Mouse (Mus musculus) intestine, embryonic 15.5 days (tissue): ENCODE measurements around the gene Dcdc2c. TPM values are rescaled to one million over a fixed set of nuclear protein-coding genes. Genes with fewer than 3 reads are reported as not detected.

ENCODE experiments used
- ATAC-seq: fragments of 200-750 bp; cut with Nextera tagmentation; 2 replicates; pipeline ENCODE4 v1.8.0; 2017; ENCODE audit warnings: moderate TSS enrichment, moderate library complexity
- H3K27ac ChIP-seq: fragments of 300-500 bp; sonication (generic); 2 replicates; pipeline ENCODE4 v1.5.1; 2015; ENCODE audit warnings: mild to moderate bottlenecking, inconsistent platforms
- H3K27me3 ChIP-seq: fragments of 300-500 bp; sonication (generic); replicated peaks from 2 replicates; pipeline ENCODE4 v1.6.1; 2015; ENCODE audit warnings: inconsistent platforms
- H3K36me3 ChIP-seq: fragments of 300-500 bp; sonication (generic); 2 replicates; pipeline ENCODE4 v1.6.1; 2015; ENCODE audit warnings: inconsistent platforms
- H3K4me1 ChIP-seq: fragments of 300-500 bp; sonication (generic); replicated peaks from 2 replicates; pipeline ENCODE4 v1.6.1; 2015; ENCODE audit warnings: inconsistent platforms
- H3K4me2 ChIP-seq: fragments of 300-500 bp; sonication (generic); replicated peaks from 2 replicates; pipeline ENCODE4 v1.6.1; 2015; ENCODE audit warnings: mild to moderate bottlenecking, inconsistent platforms
- H3K4me3 ChIP-seq: fragments of 300-500 bp; sonication (generic); replicated peaks from 2 replicates; pipeline ENCODE4 v1.5.1; 2015; ENCODE audit warnings: inconsistent platforms
- H3K9ac ChIP-seq: fragments of 300-500 bp; sonication (generic); 2 replicates; pipeline ENCODE4 v1.6.1; 2015; ENCODE audit warnings: inconsistent platforms
- H3K9me3 ChIP-seq: fragments of 300-500 bp; sonication (generic); 2 replicates; pipeline ENCODE4 v1.6.1; 2016; ENCODE audit warnings: inconsistent platforms
- WGBS: fragments of 180-500 bp; shearing (Covaris S2); methylation state at CpG from one replicate; pipeline ENCODE4 v1.1.7; 2015; 5-methylcytosine and 5-hydroxymethylcytosine counted together
- polyA plus RNA-seq: library from polyadenylated mRNA; unstranded; fragments of >200 nt; fragmentation: Nextera tagmentation; extraction: Ambion mirVana; gene quantifications from 2 replicates; pipeline ENCODE4 v1.2.1, GENCODE M21; 2015

Gene Dcdc2c
- polyA plus RNA-seq, 1 experiment from 2014 or later, result not detected

- H3K4me2 ChIP-seq, result no peak overlapping the region
Observed at GRCm38 (mm10) chr12:28575366-28576070, 23.3 kb upstream of the Dcdc2c start.

GRCm38 (mm10) chr12:28572241-28572640 is 20.0 kb upstream of the Dcdc2c start:
- Histone ChIP-seq H3K9ac (no peak overlapping the region), H3K4me3 (no peak overlapping the region), H3K27me3 (no peaks in the 10 kb centered on the region), H3K4me2 (no peak overlapping the region), H3K9me3 (no peaks in the 10 kb centered on the region), H3K27ac (no peak overlapping the region), H3K4me1 (no peaks in the 10 kb centered on the region), H3K36me3 (no peaks in the 10 kb centered on the region)
- 70% methylated on average over 2 of the region's 2 CpGs for WGBS
- ATAC-seq, result no peak

More at GRCm38 (mm10) chr12:28575366-28576070, 23.3 kb upstream of the Dcdc2c start:
- H3K27me3 ChIP-seq, result no peaks in the 10 kb centered on the region
- WGBS, result 63% methylated on average over 6 of the region's 6 CpGs
- no peaks in the 10 kb centered on the region for H3K9me3 ChIP-seq
- no peak for ATAC-seq
- no peaks in the 10 kb centered on the region for H3K36me3 ChIP-seq
- H3K4me3 ChIP-seq, result no peak overlapping the region
- H3K9ac ChIP-seq, result no peak overlapping the region
- no peak overlapping the region for H3K27ac ChIP-seq
- H3K4me1 ChIP-seq, result no peaks in the 10 kb centered on the region

- H3K4me2 ChIP-seq, result peak overlapping the region; percentile 17
- H3K9me3 ChIP-seq, result no peaks in the 10 kb centered on the region
- no peaks in the 10 kb centered on the region for H3K27me3 ChIP-seq
- H3K9ac ChIP-seq, result no peak overlapping the region
- H3K4me1 ChIP-seq, result 0 out of 2 replicates have a peak, but pooled peaks cover 2% of the 10 kb centered on the region
- 59% methylated on average over 18 of the region's 18 CpGs for WGBS
- H3K27ac ChIP-seq, result no peak overlapping the region
- H3K4me3 ChIP-seq, result no peak overlapping the region
- H3K36me3 ChIP-seq, result no peaks in the 10 kb centered on the region
- no peak for ATAC-seq
Observed at GRCm38 (mm10) chr12:28551775-28552174, 424 bp downstream of the Dcdc2c start.

GRCm38 (mm10) chr12:28548887-28549286 is 3.3 kb downstream of the Dcdc2c start:
- no peak overlapping the region for H3K27ac ChIP-seq

GRCm38 (mm10) chr12:28514264-28514775 is 37.9 kb downstream of the Dcdc2c start:
- Histone ChIP-seq H3K4me2 (no peak overlapping the region), H3K4me3 (no peak overlapping the region), H3K9ac (no peak overlapping the region), H3K4me1 (no peaks in the 10 kb centered on the region), H3K36me3 (no peaks in the 10 kb centered on the region), H3K27ac (no peak overlapping the region), H3K27me3 (no peaks in the 10 kb centered on the region), H3K9me3 (no peaks in the 10 kb centered on the region)
- 48% methylated on average over 1 of the region's 1 CpGs for WGBS
- no peak for ATAC-seq

More at GRCm38 (mm10) chr12:28548887-28549286, 3.3 kb downstream of the Dcdc2c start:
- H3K36me3 ChIP-seq, result no peaks in the 10 kb centered on the region
- no peak overlapping the region for H3K4me2 ChIP-seq
- WGBS, result 62% methylated on average over 4 of the region's 4 CpGs
- no peak overlapping the region for H3K9ac ChIP-seq
- no peak overlapping the region for H3K4me3 ChIP-seq
- ATAC-seq, result no peak
- no peaks in the 10 kb centered on the region for H3K27me3 ChIP-seq
- 0 out of 2 replicates have a peak, but pooled peaks cover 2% of the 10 kb centered on the region for H3K4me1 ChIP-seq
- H3K9me3 ChIP-seq, result no peaks in the 10 kb centered on the region

- ATAC-seq, result peak; percentile 71
- Histone ChIP-seq H3K27me3 (no peaks in the 10 kb centered on the region), H3K9me3 (no peaks in the 10 kb centered on the region), H3K27ac (no peak overlapping the region), H3K36me3 (no peaks in the 10 kb centered on the region), H3K4me1 (no peaks in the 10 kb centered on the region), H3K9ac (no peak overlapping the region), H3K4me2 (no peak overlapping the region), H3K4me3 (no peak overlapping the region)
- WGBS, result 19% methylated on average over 5 of the region's 5 CpGs
Observed at GRCm38 (mm10) chr12:28509699-28510280, 42.4 kb downstream of the Dcdc2c start.

- H3K9ac ChIP-seq, result no peak overlapping the region
- H3K27ac ChIP-seq, result no peak overlapping the region
- WGBS, result 77% methylated on average over 5 of the region's 5 CpGs
- ATAC-seq, result no peak
- H3K9me3 ChIP-seq, result no peaks in the 10 kb centered on the region
- H3K4me1 ChIP-seq, result no peaks in the 10 kb centered on the region
- no peak overlapping the region for H3K4me2 ChIP-seq
- H3K4me3 ChIP-seq, result no peak overlapping the region
- H3K27me3 ChIP-seq, result no peaks in the 10 kb centered on the region
- H3K36me3 ChIP-seq, result no peaks in the 10 kb centered on the region
Observed at GRCm38 (mm10) chr12:28494289-28494688, 57.9 kb downstream of the Dcdc2c start.

GRCm38 (mm10) chr12:28482483-28483160 is 69.6 kb downstream of the Dcdc2c start:
- 70% methylated on average over 10 of the region's 10 CpGs for WGBS

GRCm38 (mm10) chr12:28460951-28461431 is 91.2 kb downstream of the Dcdc2c start:
- H3K9me3 ChIP-seq, result no peaks in the 10 kb centered on the region

More at GRCm38 (mm10) chr12:28482483-28483160, 69.6 kb downstream of the Dcdc2c start:
- Histone ChIP-seq H3K9ac (no peak overlapping the region), H3K9me3 (no peaks in the 10 kb centered on the region), H3K36me3 (no peaks in the 10 kb centered on the region), H3K27ac (no peak overlapping the region), H3K27me3 (no peaks in the 10 kb centered on the region), H3K4me2 (no peak overlapping the region), H3K4me1 (no peaks in the 10 kb centered on the region), H3K4me3 (no peak overlapping the region)
- no peak for ATAC-seq

GRCm38 (mm10) chr12:28460523-28460922 is 91.7 kb downstream of the Dcdc2c start:
- Histone ChIP-seq H3K4me3 (no peak overlapping the region), H3K4me1 (no peaks in the 10 kb centered on the region), H3K9me3 (no peaks in the 10 kb centered on the region), H3K27me3 (no peaks in the 10 kb centered on the region), H3K36me3 (no peaks in the 10 kb centered on the region), H3K4me2 (no peak overlapping the region), H3K27ac (no peak overlapping the region), H3K9ac (no peak overlapping the region)
- 77% methylated on average over 7 of the region's 7 CpGs for WGBS
- no peak for ATAC-seq

More at GRCm38 (mm10) chr12:28460951-28461431, 91.2 kb downstream of the Dcdc2c start:
- 83% methylated on average over 2 of the region's 2 CpGs for WGBS
- Histone ChIP-seq H3K9ac (no peak overlapping the region), H3K4me2 (no peak overlapping the region), H3K27ac (no peak overlapping the region), H3K4me3 (no peak overlapping the region), H3K36me3 (no peaks in the 10 kb centered on the region), H3K4me1 (no peaks in the 10 kb centered on the region), H3K27me3 (no peaks in the 10 kb centered on the region)
- ATAC-seq, result no peak

GRCm38 (mm10) chr12:28458786-28459185 is 93.4 kb downstream of the Dcdc2c start:
- Histone ChIP-seq H3K27ac (no peak overlapping the region), H3K27me3 (no peaks in the 10 kb centered on the region), H3K9ac (no peak overlapping the region), H3K4me1 (no peaks in the 10 kb centered on the region), H3K36me3 (no peaks in the 10 kb centered on the region), H3K9me3 (no peaks in the 10 kb centered on the region), H3K4me2 (no peak overlapping the region), H3K4me3 (no peak overlapping the region)
- ATAC-seq, result no peak
- 82% methylated on average over 5 of the region's 5 CpGs for WGBS

- H3K4me3 ChIP-seq, result no peak overlapping the region
- H3K27me3 ChIP-seq, result no peaks in the 10 kb centered on the region
- 59% methylated on average over 5 of the region's 5 CpGs for WGBS
- no peak overlapping the region for H3K9ac ChIP-seq
- no peaks in the 10 kb centered on the region for H3K36me3 ChIP-seq
- H3K27ac ChIP-seq, result no peak overlapping the region
- H3K4me2 ChIP-seq, result no peak overlapping the region
- ATAC-seq, result no peak
- H3K4me1 ChIP-seq, result no peaks in the 10 kb centered on the region
- H3K9me3 ChIP-seq, result no peaks in the 10 kb centered on the region
Observed at GRCm38 (mm10) chr12:28436536-28436935, 115.7 kb downstream of the Dcdc2c start.
